Mouse (Mus musculus) limb, embryonic 11.5 days (tissue): ENCODE data around the gene Hist1h3b. TPM values are rescaled to one million over a fixed set of nuclear protein-coding genes. Genes with fewer than 3 reads are reported as not detected.

Experiments used
- ATAC-seq: fragments of 200-750 bp; cut with Nextera tagmentation; 2 replicates; pipeline ENCODE4 v1.8.0; 2017; ENCODE audit warnings: low read depth; ENCODE audit not compliant: insufficient number of reproducible peaks, low FRiP score, low TSS enrichment
- DNase-seq: peaks from one replicate; pipeline ENCODE4 v3.0.0-alpha.2; 2015; ENCODE audit warnings: low spot score
- H3K27ac ChIP-seq: fragments of 300-500 bp; sonication (generic); replicated peaks from 2 replicates; pipeline ENCODE4 v1.5.1; 2014; ENCODE audit warnings: low read depth, mild to moderate bottlenecking, low read length
- H3K27me3 ChIP-seq: fragments of 300-500 bp; sonication (generic); 2 replicates; pipeline ENCODE4 v1.6.1; 2014; ENCODE audit warnings: mild to moderate bottlenecking, low read length, mixed read lengths; ENCODE audit not compliant: control insufficient read depth, insufficient read depth
- H3K36me3 ChIP-seq: fragments of 300-500 bp; sonication (generic); 2 replicates; pipeline ENCODE4 v1.6.1; 2014; ENCODE audit warnings: mild to moderate bottlenecking, low read length, moderate library complexity, mixed read lengths; ENCODE audit not compliant: control insufficient read depth, insufficient read depth
- H3K4me1 ChIP-seq: fragments of 300-500 bp; sonication (generic); 2 replicates; pipeline ENCODE4 v1.6.1; 2014; ENCODE audit warnings: low read length, mixed read lengths; ENCODE audit not compliant: control insufficient read depth, insufficient read depth
- H3K4me2 ChIP-seq: fragments of 300-500 bp; sonication (generic); 2 replicates; pipeline ENCODE4 v1.6.1; 2014; ENCODE audit warnings: low read depth, mild to moderate bottlenecking, moderate library complexity; ENCODE audit not compliant: severe bottlenecking
- H3K4me3 ChIP-seq: fragments of 300-500 bp; sonication (generic); 2 replicates; pipeline ENCODE4 v1.5.1; 2014; ENCODE audit warnings: low read depth, low read length
- H3K9ac ChIP-seq: fragments of 300-500 bp; sonication (generic); 2 replicates; pipeline ENCODE4 v1.6.1; 2014; ENCODE audit warnings: mild to moderate bottlenecking, low read length
- H3K9me3 ChIP-seq: fragments of 300-500 bp; sonication (generic); 2 replicates; pipeline ENCODE4 v1.6.1; 2016; ENCODE audit warnings: low read length; ENCODE audit not compliant: control insufficient read depth
- WGBS: fragments of 180-500 bp; shearing (Covaris S2); extraction: QIAGEN DNeasy Blood & Tissue Kit; methylation state at CpG from one replicate; pipeline ENCODE4 v1.1.7; 2014; 5-methylcytosine and 5-hydroxymethylcytosine counted together
- polyA plus RNA-seq: library from polyadenylated mRNA; unstranded; fragments of >200 nt; fragmentation: Nextera tagmentation; extraction: Ambion mirVana; gene quantifications from 2 replicates; pipeline ENCODE4 v1.2.1, GENCODE M21; 2014

Hist1h3b gene
- polyA plus RNA-seq, 1 experiment from 2014 or later, result 12.0 TPM

DNA sequence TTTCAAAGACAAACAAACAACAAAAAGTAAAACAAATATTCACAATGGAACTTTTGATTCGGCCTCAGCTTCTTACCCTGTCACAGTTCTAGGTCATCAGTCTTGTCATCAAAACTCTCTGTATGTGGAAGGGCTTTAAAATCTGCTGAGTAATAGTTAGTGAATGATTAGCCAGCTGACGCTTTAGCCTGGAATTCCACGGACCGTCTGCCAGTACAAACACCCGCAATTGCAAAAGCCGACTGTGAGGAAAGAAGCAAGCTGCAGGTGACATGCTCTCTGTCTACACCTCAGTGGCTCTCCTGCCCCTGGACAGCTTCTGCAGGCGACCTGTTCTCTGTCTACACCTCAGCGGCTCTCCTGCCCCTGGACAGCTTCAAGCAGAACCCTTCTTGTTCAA is 21.6 kb upstream of the Hist1h3b start:
- Histone ChIP-seq H3K9me3 (no peaks in the 10 kb centered on the region), H3K4me1 (no peaks in the 10 kb centered on the region), H3K36me3 (no peaks in the 10 kb centered on the region), H3K4me3 (no peak overlapping the region), H3K9ac (no peak overlapping the region), H3K27me3 (no peaks in the 10 kb centered on the region), H3K4me2 (no peak overlapping the region), H3K27ac (no peak overlapping the region)
- ATAC-seq (no peak), DNase-seq (peak; percentile 23)
- 52% methylated on average over 8 of the region's 8 CpGs for WGBS

DNA sequence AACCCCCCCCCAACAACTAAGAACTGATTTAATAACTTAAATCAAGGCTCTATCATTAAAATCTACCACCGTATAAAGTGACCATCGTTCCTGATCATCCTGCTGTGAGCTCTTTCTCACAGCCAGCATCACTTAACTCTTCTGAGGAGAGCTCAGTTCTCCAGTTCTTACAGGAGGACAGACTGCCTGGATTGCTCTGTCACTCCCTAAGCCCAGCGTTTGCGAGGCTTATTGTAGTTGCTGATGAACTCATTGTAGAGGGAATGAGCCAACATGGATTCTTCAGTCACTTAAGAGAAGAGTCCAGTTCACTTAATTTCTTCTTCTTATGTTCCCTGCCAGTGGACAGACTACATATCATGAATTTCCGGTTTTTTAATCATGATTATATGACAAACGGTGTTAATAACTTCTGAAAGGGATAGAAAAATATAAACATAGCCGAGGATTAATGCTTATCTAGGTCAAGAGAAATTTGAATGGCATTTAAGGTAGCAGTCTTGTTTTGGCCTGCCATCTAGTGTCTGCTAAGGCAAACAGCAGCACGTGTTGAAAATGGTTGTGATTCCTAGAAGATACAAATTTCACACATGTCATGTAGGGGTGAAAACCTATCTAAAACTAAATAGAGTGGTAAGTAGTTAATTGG is 19.8 kb upstream of the Hist1h3b start:
- Histone ChIP-seq H3K4me1 (no peaks in the 10 kb centered on the region), H3K4me3 (no peak overlapping the region), H3K27me3 (no peaks in the 10 kb centered on the region), H3K4me2 (no peak overlapping the region), H3K36me3 (no peaks in the 10 kb centered on the region), H3K9me3 (no peaks in the 10 kb centered on the region), H3K27ac (no peak overlapping the region), H3K9ac (no peak overlapping the region)
- 26% methylated on average over 8 of the region's 8 CpGs for WGBS
- DNase-seq (peak; percentile 24), ATAC-seq (no peak)

DNA sequence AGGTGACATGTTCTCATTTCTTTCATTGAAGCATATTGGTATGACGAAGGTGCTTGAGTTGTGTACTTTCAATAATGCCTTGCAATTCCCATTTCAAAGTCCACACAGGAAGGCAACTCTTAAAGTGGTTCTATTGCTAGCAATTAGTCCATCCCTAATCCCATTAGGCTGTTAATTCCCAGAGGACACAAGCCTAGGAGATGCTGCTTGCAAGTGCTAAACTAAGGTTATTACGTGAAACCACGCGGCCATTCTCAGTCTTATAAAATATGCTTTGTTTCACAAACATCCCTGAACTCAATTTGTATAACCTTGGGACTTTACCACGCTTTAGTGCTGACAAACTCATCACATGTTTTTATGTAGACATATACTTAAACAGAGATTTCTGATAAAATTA is 15.0 kb upstream of the Hist1h3b start:
- Histone ChIP-seq H3K4me2 (no peak overlapping the region), H3K9ac (no peak overlapping the region), H3K4me3 (no peak overlapping the region), H3K27ac (no peak overlapping the region), H3K4me1 (no peaks in the 10 kb centered on the region), H3K9me3 (no peaks in the 10 kb centered on the region), H3K27me3 (no peaks in the 10 kb centered on the region), H3K36me3 (no peaks in the 10 kb centered on the region)
- WGBS, result 81% methylated on average over 5 of the region's 5 CpGs
- ATAC-seq (no peak), DNase-seq (peak; percentile 18)

DNA sequence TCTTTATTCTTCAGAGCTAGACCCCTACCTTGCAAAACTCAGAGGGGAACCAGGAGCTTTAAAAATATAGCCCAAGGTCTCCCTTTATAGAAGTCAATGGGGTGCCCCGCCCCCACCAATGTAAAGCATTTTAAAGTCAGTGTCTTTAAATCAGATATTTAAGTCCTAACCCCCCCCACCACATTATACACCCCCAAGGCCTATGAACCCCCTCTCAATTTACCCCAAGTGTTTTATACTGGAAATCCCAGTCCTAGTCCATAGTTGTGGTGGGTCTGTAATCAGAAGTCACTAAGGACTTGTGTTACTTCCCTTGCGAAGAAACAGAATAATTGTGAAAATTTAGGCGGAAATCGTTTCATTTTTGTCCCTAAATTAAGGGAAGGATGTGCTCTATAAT is 14.0 kb upstream of the Hist1h3b start:
- Histone ChIP-seq H3K27ac (peak overlapping the region; percentile 99), H3K4me3 (peak overlapping the region; percentile 48; the same call in 1 of the 2 replicates), H3K4me2 (peak overlapping the region; percentile 70), H3K9ac (peak overlapping the region; percentile 77), H3K27me3 (no peaks in the 10 kb centered on the region), H3K9me3 (no peaks in the 10 kb centered on the region), H3K4me1 (no peaks in the 10 kb centered on the region), H3K36me3 (no peaks in the 10 kb centered on the region)
- DNase-seq (peak; percentile 34), ATAC-seq (no peak)
- 27% methylated on average over 4 of the region's 4 CpGs for WGBS

DNA sequence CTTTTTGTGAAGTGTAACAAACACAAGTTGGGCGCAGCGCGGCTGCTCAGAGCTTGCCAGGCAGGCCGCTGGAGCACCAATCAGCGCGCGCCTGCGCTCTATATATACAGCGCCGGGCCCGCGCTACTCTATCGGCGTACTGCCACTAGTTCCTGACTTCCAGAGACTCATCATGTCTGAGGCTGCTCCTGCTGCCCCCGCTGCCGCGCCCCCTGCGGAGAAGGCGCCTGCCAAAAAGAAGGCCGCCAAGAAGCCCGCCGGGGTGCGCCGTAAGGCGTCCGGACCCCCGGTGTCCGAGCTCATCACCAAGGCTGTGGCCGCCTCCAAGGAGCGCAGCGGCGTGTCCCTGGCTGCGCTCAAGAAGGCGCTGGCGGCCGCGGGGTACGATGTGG is 13.4 kb upstream of the Hist1h3b start, which contains the start of gene Hist1h1c:
Gene Hist1h1c, plus strand, starts transcription at position 132 of the 392 bp plus-strand sequence.
- H3K9ac ChIP-seq, result peak within 1 kb of the TSS; percentile 77
- peak within 1 kb of the TSS; percentile 70 for H3K4me2 ChIP-seq
- WGBS, result under 1% methylated on average over 32 of the region's 38 CpGs
- H3K36me3 ChIP-seq, result no peaks in the 10 kb centered on the region
- ATAC-seq (peak; percentile 92), DNase-seq (peak; percentile 95)
- peak within 1 kb of the TSS; percentile 99 for H3K27ac ChIP-seq
- H3K4me3 ChIP-seq, result peak within 1 kb of the TSS; percentile 48
- no peaks in the 10 kb centered on the region for H3K9me3 ChIP-seq
- H3K27me3 ChIP-seq, result no peaks in the 10 kb centered on the region
- no peaks in the 10 kb centered on the region for H3K4me1 ChIP-seq

DNA sequence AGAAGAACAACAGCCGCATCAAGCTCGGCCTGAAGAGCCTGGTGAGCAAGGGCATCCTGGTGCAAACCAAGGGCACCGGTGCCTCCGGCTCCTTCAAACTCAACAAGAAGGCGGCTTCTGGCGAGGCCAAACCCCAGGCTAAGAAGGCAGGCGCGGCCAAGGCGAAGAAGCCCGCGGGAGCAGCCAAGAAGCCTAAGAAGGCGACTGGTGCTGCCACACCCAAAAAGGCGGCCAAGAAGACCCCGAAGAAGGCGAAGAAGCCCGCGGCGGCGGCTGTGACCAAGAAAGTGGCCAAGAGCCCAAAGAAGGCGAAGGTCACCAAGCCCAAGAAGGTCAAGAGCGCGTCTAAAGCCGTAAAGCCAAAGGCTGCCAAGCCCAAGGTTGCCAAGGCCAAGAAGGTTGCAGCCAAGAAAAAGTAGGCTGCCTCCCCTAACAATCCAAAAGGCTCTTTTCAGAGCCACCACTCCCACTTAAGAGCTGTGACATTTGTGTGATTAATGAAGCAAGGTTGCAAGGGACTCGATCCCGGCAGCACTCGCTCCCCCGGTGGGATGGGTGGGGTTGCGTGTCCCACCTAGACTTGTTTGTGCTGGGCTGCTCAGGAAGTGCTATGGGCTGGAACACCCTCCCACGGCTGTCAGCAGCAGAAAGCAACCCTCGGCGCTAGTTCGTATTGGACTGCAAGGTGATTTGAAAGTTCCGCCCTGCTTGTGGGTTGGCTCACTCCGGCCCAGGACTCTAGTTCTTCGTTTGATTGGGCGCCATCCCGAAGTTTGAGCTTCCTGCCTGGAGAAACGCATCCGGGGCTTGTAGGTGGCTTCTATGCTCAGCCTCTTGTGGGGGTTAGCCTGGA is 12.8 kb upstream of the Hist1h3b start:
- under 1% methylated on average over 39 of the region's 39 CpGs for WGBS

DNA sequence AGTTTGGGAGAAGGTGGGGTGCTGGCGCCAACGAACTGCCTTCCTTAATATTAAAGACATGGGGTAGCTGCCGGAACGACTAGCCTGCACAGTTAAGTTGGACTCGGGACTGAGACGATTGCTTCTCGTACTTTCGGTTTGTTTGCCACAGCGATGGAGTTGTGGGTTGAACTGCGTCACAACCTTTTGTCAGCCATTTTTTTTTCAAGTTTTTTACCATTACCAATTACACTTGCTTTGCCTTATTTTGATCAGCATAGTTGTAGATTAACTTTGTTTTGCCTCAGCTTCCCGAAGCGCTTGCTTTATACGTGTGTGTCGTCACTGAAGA is 12.2 kb upstream of the Hist1h3b start:
- DNase-seq, result no peak
- Histone ChIP-seq H3K4me3 (peak overlapping the region; percentile 48), H3K9ac (peak overlapping the region; percentile 77), H3K4me1 (no peaks in the 10 kb centered on the region), H3K27ac (peak overlapping the region; percentile 99), H3K36me3 (no peaks in the 10 kb centered on the region), H3K9me3 (no peaks in the 10 kb centered on the region), H3K4me2 (peak overlapping the region; percentile 70), H3K27me3 (no peaks in the 10 kb centered on the region)
- ATAC-seq, result no peak
- WGBS, result under 1% methylated on average over 14 of the region's 14 CpGs

More for the DNA sequence above, 12.8 kb upstream of the Hist1h3b start:
- Histone ChIP-seq H3K27me3 (no peaks in the 10 kb centered on the region), H3K4me3 (peak overlapping the region; percentile 48), H3K4me1 (no peaks in the 10 kb centered on the region), H3K36me3 (no peaks in the 10 kb centered on the region), H3K9ac (peak overlapping the region; percentile 77), H3K4me2 (peak overlapping the region; percentile 70), H3K27ac (peak overlapping the region; percentile 99), H3K9me3 (no peaks in the 10 kb centered on the region)
- DNase-seq, result peak; percentile 97
- ATAC-seq, result peak; percentile 88

DNA sequence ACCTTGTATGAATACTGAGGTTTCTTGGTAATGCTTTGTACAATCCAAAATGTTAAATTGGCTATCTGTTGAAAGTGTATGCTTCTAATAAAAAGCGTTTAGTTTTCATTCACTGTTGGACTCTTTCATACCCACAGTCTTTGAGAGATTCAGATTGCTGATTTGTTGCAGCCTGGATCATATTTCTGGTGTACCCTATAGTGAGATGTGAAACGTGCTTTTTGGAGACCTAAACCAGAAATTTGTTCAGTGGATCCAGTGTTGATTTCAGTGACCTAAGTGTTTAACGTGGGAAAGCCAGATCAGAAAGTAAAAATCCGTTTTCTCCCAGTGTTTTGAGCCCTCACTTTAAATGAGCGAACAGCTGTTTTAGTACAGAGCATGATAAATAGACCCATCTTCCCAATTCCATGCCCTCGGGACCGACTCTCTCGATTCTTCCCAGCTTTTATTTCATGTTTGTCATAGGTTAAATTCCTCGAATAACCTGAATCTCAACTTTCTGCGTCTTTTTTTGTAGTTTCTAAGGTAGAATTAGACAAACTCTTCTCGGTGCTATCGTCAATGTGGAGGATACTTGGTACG is 11.7 kb upstream of the Hist1h3b start:
- WGBS, result 31% methylated on average over 13 of the region's 13 CpGs
- ATAC-seq (no peak), DNase-seq (peak; percentile 38)
- Histone ChIP-seq H3K36me3 (no peaks in the 10 kb centered on the region), H3K27ac (peak overlapping the region; percentile 99), H3K9me3 (no peaks in the 10 kb centered on the region), H3K4me1 (no peaks in the 10 kb centered on the region), H3K4me3 (peak overlapping the region; percentile 48), H3K4me2 (peak overlapping the region; percentile 70), H3K9ac (peak overlapping the region; percentile 77), H3K27me3 (no peaks in the 10 kb centered on the region)
